Mouse (Mus musculus) cerebellum, adult 8-10 months (tissue): ENCODE data around the gene Slc22a14.
A peak's percentile ranks its signal among the peaks of the same experiment; 100 is the strongest.

Experiments used
- DNase-seq: peaks from one replicate; pipeline ENCODE4 v3.0.0; 2022

The Slc22a14 gene

DNA sequence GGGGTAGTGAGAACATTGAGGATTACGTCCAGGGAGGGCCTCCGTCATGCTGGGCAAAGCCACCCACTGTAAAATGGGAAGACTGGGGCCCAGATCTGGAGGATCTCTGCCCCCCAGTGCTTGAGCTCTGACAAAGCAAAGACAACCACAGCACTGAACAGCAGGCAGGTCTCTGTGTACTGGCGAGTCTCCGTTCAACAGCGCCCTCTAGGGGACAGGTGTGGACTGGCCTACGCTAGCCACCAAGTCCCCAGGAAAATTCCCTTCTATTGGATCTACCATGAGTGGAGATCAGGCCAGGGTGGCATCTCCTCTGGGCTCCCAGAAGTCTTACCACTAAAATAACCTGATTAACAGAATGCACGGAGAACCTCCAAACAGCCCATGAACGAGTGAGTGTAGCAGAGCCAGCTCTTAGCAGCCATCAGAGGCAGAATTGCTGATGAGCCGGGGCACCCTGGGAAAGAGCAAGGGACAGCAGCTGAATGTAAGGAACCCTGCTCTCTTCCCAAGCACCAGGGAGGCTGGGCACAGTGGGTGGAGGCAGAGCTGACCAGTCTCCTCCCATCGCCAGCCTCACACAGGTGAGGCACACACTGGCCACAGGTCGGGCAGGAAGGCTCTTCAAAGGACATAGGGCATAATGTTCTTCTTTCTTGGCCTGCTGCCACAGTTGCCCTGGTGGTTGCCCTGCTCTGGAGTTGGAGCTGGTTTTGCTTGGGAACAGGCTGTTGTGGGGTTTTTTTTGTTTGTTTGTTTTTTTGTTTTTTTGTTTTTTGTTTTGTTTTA lies 173.0 kb downstream of the Slc22a14 start:
- DNase-seq: peak; percentile 12

DNA sequence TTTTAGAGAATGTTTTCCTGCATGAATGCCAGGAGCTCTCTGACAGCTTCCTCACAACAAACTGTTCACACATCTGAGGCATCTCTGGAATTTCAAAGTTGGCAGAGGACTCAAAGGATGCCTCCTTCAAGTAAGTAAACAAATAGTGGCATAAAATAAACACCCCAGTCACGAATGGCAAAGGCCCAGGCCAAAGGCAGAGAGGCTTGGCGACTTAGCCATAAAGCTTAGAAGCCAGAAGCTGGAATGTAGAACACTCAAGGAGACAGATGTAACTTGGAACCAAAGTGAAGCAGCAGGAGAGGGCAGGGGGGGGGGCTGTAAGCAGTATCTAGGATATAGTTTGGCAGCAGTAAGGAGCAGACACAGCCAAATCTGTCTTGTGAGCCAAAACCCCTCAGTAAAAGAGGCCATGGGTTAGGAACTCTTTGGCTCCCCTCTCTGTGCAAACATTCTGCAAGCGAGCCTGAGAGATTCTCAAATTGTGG lies 184.1 kb downstream of the Slc22a14 start:
- DNase-seq: no peak

DNA sequence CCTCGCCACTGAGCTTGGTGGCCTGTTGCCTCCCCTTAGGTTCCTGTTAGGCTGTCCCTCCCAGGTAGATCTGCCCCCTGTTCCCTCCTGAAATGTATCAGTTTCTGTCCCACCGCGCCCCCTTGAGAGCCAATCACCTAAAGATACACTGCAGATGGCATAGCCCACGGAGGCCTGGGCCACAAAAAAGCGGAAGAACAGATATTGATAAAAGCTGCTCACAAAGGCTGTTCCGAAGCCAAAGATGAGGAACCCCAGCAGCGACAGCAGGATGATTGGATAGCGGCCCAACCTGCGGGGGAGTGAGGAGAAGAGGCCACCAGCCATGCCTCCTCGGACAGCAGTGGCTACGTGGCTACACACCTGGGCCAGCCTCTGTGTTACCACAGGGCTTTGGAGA lies 186.1 kb downstream of the Slc22a14 start:
- DNase-seq: no peak

DNA sequence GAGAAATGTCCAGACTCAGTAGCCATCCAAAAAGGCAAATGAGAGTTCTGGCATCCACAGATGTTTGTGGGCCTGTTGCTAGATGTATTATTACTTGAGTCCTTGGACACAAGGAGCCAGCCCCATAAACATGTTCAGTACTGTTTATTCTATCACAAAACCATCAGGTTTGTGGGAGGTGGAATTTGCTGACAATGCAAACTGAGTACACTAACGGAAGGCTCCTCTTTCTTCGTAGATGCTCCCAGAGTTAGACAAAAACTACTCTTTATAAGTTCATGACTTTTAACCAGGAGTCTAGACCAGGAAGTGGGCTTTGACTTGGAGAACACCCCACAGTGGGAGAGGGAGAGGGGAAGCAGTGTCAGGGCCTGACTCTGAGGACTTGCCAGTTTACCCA lies 197.7 kb downstream of the Slc22a14 start:
- DNase-seq: no peak

DNA sequence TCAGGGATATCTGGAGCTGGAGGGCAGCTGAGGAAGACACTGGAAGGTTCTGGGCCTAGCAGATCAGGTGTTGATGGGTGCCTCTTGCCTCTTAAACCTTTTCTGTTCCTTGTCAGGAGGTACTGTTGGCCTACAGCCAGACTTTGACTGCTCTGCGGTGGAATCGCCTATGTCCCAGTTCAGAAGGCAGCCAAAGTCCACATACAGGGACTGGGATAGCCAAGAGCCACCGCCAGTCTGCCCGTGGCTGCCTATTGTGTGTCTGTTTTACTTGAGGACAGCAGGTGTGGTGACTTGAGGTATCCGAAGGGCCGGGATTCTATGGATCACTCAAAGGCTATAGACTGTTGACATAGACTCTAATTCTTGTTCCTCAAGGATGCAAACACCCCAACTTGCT lies 199.8 kb downstream of the Slc22a14 start:
- DNase-seq: no peak

DNA sequence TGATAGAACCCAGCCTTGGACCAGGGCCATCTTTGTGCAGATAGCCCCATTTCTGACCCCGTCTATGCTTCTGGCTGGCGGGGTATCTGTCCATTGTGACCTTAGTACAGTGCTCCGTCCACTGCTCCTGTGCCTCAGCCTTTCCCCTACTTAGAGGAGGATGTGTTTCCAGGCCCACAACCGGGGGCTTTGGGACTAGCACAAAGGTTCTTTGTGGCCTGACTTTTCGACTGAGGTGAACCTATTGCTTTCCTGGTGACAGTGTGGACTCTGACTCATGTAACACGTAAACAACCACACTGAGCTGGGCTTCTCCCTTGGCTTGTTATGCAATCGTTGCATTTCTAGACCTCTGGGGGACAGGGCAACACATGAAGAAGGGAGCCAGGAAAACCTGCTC lies 200.6 kb downstream of the Slc22a14 start:
- no peak for DNase-seq

DNA sequence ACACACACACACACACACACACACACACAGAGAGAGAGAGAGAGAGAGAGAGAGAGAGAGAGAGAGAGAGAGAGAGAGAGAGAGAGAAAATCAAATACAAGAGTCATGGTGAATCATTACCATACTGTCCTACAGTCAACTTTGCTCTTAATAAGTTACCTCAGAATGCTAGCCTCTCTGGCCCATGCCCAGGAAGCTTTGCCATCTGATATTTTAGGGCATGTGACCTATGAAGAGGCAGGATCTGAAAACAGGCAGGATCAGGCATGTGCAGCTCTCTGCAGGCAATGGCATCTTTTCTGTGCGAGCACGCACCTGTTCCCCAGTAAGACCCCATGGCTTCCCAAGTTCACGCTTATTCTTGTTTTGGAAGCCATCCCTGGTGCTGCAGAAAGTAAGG lies 204.7 kb downstream of the Slc22a14 start:
- no peak for DNase-seq

DNA sequence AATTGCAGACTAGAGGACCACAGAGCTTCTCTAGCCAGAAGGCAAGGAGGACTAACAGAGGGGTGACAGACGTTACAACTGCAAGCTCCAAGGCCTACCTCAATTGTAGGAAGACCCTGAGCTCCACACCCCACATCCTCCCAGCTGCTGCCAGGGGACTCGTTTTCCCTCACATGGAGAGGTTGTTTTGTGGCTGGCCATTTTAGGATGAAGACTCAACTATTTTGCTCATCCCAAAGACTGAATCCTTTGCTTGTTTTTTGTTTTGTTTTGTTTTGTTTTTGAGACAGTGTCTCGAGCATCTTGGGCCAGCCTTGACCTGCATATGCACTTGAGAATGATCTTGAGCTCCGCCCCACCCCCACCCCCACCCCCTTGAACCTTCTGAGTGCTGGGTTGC lies 206.5 kb downstream of the Slc22a14 start, which contains the start of gene Gm47289:
Gene Gm47289 (plus strand): TSS at position 301 of the 400 bp plus-strand sequence.
- DNase-seq: no peak

DNA sequence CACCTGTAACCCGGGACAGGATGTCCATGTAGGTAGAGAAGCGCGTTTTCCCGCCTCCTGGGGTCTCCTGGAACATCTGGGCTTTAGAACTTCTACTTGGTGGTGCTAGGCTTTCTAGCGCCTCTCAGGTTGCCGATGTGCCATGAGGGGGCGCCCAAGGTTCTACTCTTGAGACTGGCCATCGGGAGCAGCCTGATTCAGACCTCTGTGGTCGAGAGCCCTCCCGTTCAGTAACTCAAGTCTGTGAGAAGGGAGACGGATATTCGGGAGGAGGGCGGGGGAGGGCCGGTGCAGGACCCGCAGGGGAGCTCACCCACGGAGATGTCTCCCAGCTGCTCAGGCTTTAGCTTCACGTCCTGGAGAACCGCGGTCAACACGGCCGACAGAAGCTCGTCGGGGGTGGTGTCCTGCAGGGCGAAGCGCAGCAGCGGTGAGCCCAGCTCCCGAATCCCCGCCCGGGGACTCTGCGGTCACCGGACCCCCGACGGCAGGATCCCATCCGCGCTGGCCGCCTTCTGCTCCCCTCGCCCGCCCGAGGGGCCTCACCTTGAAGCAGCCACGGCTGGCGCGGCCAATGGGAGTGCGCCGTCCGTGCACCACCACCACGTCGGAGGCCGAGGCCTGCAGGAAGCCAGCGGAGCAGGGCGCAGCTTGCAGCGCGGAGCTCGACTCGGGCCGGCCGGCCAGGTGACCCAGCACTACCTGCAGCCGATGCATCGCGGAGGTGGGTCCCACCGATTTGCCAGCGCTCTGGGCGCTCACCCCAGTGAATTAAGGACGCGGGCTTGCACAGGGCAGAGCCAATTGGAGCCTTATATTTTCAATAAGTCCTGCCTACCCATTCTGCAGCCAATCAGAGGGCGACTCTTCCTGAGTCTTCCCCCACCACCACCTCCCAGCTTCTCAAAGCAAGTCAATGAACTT lies 208.8 kb downstream of the Slc22a14 start, which contains the start of gene Acaa1b:
Gene Acaa1b (minus strand): TSS at position 816 of the 924 bp plus-strand sequence.
- peak; percentile 39 for DNase-seq

DNA sequence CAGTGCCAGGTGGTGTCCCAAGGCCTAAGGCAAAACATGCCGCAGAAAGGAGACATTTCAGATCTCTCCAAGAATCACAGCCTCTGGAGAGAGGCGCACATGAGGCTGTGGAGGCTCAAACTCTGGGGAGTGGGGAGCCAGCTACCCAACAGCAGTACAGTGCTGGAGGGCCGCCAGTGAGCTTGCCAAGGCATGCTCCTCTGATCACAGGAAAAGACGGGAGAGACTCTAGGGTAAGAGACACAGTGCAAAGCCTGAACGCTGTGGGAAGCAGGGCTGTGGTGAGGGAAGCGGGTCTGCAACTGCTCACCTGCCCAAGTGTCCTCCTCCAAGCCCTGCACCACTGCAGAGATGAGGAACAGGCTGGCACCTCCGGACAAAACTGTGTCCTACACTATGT lies 209.5 kb downstream of the Slc22a14 start:
- no peak for DNase-seq

DNA sequence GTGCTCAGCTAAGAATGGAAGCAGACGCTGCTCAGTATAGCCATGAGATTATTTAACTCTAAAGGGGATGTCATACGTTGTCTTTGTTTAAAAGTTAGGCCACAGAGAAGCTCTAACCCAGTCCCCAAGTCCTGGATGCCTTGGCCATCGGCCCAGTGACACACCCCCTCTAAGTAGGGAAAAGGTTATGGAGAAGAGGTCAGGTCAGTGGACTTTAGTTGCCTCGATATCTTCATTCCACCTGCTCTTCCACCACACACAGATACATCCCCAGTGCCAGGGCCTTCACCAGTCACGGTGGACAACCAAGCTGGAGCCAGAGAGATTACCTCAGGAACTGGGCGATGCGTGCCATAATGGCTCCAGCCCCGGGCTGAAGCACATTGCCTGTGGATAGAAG lies 209.9 kb downstream of the Slc22a14 start:
- DNase-seq: no peak

DNA sequence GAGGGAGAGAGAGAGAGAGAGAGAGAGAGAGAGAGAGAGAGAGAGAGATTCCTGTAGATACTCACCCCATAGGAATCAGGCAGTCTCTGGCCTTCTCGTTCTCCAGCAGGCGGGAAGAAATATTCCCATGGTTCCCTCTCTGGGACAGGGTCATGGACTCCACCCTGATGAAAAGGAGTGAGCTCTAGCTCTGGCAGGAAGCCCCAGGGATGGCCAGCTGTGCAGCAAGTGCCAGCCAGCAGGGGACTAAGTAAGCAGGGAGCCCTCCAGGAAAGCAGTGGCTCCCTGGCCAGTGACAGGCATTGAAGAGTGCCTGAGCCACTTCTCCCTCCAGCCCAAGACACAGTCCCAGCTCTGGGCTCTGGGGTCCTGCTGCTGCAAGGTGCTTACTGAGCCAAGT lies 213.6 kb downstream of the Slc22a14 start:
- no peak for DNase-seq

DNA sequence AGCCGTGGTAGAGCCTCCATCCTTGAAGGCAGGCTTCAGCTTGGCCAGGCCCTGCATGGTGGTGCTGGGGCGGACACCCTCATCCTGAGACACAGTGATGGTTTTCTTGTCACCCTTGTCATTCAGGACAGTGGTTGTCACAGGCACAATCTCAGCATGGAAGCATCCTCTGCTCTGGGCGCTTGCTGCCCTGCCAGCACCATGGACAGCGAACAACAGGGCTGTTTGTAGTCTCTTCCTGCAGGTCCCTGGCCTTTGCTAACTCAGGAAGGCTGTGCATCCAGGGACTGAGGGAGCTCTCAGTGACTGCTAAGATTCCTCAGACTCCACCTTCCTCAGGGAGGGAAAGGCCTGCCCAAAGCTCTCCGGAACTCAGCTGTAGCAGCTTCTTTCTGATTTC lies 215.8 kb downstream of the Slc22a14 start:
- DNase-seq: no peak

DNA sequence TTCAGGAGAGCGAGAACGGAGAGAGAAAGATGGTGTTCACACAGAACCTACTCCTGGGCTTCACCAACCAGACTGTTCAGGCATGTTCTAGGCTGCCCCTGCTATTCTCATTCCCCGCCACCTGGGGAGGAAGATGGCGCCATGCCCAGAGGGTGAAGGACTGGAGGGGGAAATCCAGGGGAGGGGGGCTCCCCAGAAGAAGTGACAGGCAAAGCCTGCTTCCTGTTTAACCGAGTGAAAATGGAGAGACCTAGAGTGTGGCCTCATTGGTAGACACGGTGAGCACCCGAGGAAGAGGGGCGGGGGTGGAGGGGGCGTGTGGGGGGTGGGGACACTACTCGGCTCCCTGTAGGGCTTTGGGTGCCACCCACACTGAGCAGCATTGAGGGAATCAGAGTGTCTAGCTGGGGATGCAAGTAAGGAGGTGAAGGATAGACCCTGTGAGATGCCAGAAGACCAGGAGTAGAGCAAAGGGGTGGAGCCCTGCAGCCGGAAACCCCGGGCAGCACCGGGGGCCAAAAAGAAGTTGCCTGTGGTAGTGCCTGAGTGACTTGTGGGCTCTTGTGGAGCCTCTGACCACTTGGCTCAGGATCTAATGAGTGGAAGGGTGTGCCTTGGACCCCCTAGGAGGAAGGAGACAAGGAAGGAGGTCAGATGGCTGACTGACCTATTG lies 219.1 kb downstream of the Slc22a14 start:
- no peak for DNase-seq

DNA sequence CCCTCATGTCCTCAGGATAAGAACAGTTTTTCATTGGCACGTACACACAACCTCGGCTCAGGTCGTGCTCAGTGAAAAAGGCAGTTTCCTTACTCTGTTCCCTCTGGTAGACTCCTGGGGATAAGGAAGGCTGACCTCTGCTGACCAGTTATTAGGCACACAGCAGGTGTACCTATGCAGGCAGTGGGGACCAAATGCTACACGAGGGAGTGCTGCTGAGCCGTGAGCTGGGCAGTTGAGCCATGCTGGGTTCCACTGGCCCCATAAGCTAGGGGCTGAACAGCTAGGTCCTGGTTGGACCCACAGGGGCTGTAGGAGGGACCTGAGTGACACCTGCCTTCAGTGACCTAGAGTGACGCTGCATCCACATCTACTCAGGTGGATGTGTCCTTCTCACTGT lies 219.7 kb downstream of the Slc22a14 start:
- no peak for DNase-seq

DNA sequence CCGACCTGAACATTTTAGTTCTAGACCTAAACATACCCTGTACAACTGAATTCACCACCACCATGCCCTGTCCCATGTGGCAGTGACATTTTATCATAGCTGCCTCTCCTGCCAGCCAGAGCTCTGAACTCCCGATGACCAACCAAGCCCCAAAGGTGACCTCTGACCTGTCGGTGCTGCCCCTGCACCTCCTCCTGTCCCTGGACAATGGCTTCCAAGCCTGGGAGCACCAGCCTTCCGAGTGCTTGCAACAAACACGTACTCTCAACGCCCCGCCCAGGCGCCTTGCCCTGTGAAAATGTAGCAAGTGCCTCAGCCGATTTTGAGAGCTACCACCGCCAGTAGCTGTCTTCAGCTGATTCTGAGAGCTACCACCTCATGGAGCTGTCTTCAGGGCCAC lies 220.2 kb downstream of the Slc22a14 start:
- no peak for DNase-seq

DNA sequence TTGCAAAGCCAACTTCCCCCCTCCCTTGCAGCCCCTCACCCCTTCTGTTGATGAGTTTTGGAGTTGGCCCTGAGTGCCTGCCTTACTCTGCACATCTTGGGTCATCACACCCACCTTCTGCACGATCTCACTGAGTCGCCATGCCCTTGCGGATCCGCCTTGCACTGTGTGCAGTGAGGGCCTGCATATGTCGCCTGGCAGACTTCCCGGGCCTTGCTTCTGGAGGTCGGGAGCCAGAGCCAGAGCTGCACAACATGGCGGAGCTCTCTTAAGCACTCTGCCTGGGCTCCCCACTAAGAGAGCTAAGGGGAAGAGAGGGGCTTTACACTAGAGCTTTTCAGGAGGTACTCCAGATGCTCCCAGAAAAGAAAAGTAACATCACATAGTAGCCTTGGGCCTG lies 220.7 kb downstream of the Slc22a14 start:
- no peak for DNase-seq

DNA sequence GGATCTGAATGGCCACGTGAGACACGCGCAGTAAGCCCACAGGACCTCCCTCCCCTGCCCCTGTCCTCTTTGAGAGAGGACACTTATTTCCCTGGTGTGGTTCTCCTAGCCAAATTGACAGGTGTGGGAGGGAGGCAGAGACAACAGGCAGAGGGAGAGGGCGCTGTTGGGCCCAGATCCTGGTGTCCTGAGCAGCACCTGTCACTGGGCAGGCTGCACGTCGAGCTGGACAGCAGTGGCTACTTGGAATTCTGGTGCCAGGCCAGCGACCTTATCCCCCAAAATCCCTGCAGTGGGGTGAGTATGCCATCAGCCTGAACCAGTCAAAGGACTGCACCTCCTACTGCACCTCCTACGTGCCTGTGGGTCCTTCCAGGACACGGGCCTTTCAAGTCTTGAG lies 222.0 kb downstream of the Slc22a14 start:
- DNase-seq: no peak

DNA sequence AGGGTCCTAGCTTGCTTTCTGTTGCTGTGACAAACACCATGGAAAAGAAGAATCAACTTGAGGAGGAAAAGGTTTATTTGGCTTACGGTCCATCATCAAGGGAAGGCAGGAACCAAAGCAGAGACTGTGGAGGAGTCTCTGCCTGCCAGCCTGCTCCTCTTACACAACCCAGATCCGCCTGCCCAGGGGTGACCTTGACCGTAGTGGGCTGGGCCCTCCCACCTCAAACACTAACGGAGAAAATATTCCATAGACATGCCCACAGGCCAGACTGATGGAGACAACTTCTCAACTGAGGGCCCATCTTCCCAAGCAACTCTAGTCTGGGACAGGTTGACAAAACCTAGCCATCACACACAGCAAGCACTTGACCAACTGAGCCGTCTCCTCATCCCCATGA lies 223.3 kb downstream of the Slc22a14 start:
- DNase-seq: no peak

DNA sequence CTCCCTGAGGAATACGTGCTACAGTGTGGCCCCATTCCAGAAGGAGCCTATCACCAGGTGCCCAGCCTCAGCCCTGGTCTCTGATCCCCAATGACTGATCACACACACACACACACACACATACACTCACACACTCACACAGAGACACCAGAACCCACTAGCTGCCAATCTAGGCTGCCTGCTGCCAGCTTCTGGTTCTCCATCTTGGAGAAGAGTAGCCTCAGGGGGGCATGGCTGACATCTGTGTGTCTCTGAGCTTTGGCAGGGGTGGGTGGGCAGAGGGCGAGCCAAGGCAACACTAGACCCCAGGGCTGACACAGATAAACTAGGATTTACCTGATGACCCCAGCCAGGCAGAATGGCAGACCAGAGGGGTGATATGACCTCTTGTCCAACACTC lies 226.5 kb downstream of the Slc22a14 start:
- DNase-seq: no peak

DNA sequence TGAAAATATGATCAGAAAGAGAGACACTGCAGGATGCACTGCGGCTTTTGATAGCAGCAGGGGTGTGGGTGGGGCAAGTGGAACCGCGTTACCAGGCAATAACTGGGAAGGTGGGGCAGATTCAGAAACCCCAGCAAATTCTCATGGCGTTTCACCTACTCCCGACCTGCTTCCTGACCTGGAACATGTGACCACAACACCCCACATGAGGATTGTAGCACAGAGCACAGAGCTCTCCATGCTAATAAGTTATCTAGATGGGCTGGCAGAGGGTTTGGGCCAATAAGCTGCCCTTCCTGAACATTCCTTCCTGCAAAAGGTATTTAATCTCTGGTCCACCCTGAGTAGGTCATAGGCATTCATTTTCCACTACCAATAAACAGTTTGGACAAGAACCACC lies 234.7 kb downstream of the Slc22a14 start:
- no peak for DNase-seq

DNA sequence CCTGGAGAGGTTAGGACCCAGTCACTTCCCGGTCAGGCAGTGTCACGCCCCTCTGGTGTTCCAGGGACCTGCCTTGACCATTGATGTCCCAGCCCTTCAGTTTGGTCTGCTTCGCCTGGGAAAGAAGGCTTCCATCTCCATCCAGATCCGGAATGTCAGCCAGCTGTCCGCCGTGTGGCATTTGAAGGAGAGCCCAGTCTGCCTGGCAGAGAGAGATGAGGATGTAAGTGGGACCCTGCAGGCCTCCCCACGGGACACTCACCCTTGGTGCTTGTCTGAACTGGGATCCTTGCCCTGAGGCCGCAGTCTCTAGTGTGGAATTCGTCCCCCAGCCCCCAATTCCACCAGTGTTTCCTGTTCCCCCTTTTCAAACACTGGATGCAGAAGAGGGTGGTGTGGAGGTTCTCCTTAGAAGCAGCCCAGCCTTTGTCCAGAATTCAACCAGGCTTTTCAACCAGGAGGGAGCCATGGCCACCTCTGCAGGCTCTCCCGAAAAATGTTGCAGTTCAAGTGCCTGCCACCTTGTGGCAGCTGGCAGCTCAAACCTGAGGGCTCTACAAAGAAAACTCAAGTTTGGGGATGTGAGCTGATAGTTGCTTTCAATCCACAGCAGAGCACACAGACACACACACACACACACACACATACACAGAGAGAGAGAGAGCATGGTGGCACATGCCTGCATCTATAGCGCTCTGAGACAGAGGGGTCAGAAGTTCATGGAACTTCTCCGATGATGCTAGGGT lies 236.7 kb downstream of the Slc22a14 start:
- no peak for DNase-seq
